20 mouse cellular contexts compared by ENCODE assay signal in the genomic region with DNA sequence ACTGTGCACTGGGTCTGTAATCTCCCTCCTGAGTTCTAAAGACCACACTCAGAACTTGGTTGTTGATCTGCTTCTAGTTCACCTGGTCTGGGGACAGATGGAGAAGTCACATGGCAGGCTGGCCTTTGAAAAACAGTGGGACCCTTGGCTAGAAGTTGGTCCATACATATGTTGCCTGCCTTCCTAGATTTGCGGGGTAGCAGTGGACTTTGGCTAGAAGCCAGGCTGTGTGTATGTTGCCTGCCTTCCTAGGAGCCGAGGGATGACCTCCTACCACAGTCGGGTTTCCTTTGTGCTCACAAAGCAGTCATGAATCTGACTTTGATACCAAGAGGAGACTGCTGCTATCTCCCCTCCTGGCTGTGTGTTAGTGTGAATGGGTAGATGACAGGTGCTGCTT. TPM values are rescaled to one million over a fixed set of nuclear protein-coding genes. Genes with fewer than 3 reads are reported as not detected.
A peak's percentile ranks its signal among the peaks of the same experiment; 100 is the strongest.
DNase-seq lines count a peak whose midpoint lies in the region; ATAC-seq lines count a peak whose summit lies in the region.
"Had no signal": no experiment of that assay in that cellular context is flagged by ENCODE, and none has a peak within 500 bp of the region (broad histone marks: within the 10 kb centered on the region; RNA-seq: fewer than 3 reads in every experiment).

No protein-coding gene starts in this region.

- no peak overlapping the region for H3K9ac ChIP-seq in heart, embryonic 12.5 days
- no peak overlapping the region for H3K9ac ChIP-seq in liver, embryonic 15.5 days
- H3K9ac ChIP-seq: forebrain, embryonic 15.5 days; hindbrain, embryonic 13.5 days; limb, embryonic 15.5 days; liver, postnatal 0 days had no signal

- WGBS in heart, embryonic 12.5 days, result 66% methylated on average over 3 of the region's 3 CpGs
- WGBS in liver, embryonic 15.5 days (ENCODE audit: insufficient replicate concordance), result 61% methylated on average over 3 of the region's 3 CpGs

- peaks cover 28% of the 10 kb centered on the region for H3K4me1 ChIP-seq in heart, embryonic 12.5 days (replicated peaks)
- peaks cover 4% of the 10 kb centered on the region; the same call in 1 of the 2 replicates for H3K4me1 ChIP-seq in liver, embryonic 15.5 days (replicated peaks)
- H3K4me1 ChIP-seq: forebrain, embryonic 15.5 days had no signal

- H3K27me3 ChIP-seq in heart, embryonic 12.5 days (replicated peaks), result no peaks in the 10 kb centered on the region
- 0 out of 2 replicates have a peak, but pooled peaks cover 3% of the 10 kb centered on the region for H3K27me3 ChIP-seq in liver, embryonic 15.5 days
- H3K27me3 ChIP-seq: forebrain, embryonic 15.5 days; hindbrain, embryonic 13.5 days; limb, embryonic 15.5 days had no signal

- no peak for ATAC-seq in heart, embryonic 12.5 days (ENCODE audit: insufficient number of reproducible peaks, low FRiP score)
- 0 out of 2 replicates have a peak, but pooled peaks have one; percentile 9 for ATAC-seq in liver, embryonic 15.5 days (ENCODE audit: insufficient read depth)
- ATAC-seq: forebrain, embryonic 15.5 days; midbrain, embryonic 16.5 days had no signal

- no peak overlapping the region for H3K4me3 ChIP-seq in heart, embryonic 12.5 days
- H3K4me3 ChIP-seq in liver, embryonic 15.5 days (replicated peaks), result no peak overlapping the region
- H3K4me3 ChIP-seq: forebrain, embryonic 15.5 days; hindbrain, embryonic 13.5 days; layer of hippocampus, adult 2 months; limb, embryonic 15.5 days; megakaryocyte, embryonic 14.5 days had no signal

- intact Hi-C loops in heart, postnatal 25 days (cut with DNase I), result no loop called here

- DNase-seq in heart, postnatal 25 days (ENCODE audit: low spot score), result no peak
- no peak for DNase-seq in liver
- DNase-seq in cerebellum, adult 9-10 months, result peak; percentile 54
- DNase-seq in lung, postnatal 36 days, result no peak
- no peak for DNase-seq in T-cell, adult 2 months (ENCODE audit: low spot score)
- DNase-seq: embryo, embryonic 11 days; kidney, adult 8-10 months; kidney, postnatal 14 days; layer of hippocampus, postnatal 36 days; liver, postnatal 0 days; lung, postnatal 14 days; thymus, adult 2 months had no signal

- no peaks in the 10 kb centered on the region for H3K9me3 ChIP-seq in heart, embryonic 12.5 days (replicated peaks)
- no peaks in the 10 kb centered on the region for H3K9me3 ChIP-seq in liver, embryonic 15.5 days (replicated peaks)
- H3K9me3 ChIP-seq: forebrain, embryonic 15.5 days; hindbrain, embryonic 13.5 days; limb, embryonic 15.5 days; megakaryocyte, embryonic 14.5 days had no signal

- no peak overlapping the region for H3K4me2 ChIP-seq in heart, embryonic 12.5 days
- no peak overlapping the region for H3K4me2 ChIP-seq in liver, embryonic 15.5 days
- H3K4me2 ChIP-seq: forebrain, embryonic 15.5 days; hindbrain, embryonic 13.5 days; limb, embryonic 15.5 days had no signal

- H3K36me3 ChIP-seq in heart, embryonic 12.5 days, result peaks cover 87% of the 10 kb centered on the region
- H3K36me3 ChIP-seq in liver, embryonic 15.5 days (replicated peaks), result no peaks in the 10 kb centered on the region

- H3K27ac ChIP-seq in heart, embryonic 12.5 days (ENCODE audit: poor library complexity, severe bottlenecking), result peak overlapping the region; percentile 8; the same call in 1 of the 2 replicates
- no peak overlapping the region for H3K27ac ChIP-seq in liver, embryonic 15.5 days (replicated peaks)
- H3K27ac ChIP-seq: forebrain, embryonic 15.5 days; hindbrain, embryonic 13.5 days; layer of hippocampus, adult 2 months had no signal

RNA-seq across cellular contexts. Expression of a gene that starts 41.3 kb away (rescaled TPM):
- 44.2 and 48.3 TPM in 2 replicates for polyA plus RNA-seq in heart, embryonic 12.5 days (2016; fragmentation: Nextera tagmentation; extraction: Ambion mirVana)
- total RNA-seq in heart, postnatal 25 days (2021), result 10 to 100 TPM; 36.2 to 78.2 TPM
- 0.93 and 0.98 TPM in 2 replicates for polyA plus RNA-seq in liver, embryonic 15.5 days (2015; fragmentation: Nextera tagmentation; extraction: Ambion mirVana)

RNA-seq across cellular contexts. Expression of a gene that starts 44.9 kb away (rescaled TPM):
- polyA plus RNA-seq in heart, embryonic 12.5 days (2016; fragmentation: Nextera tagmentation; extraction: Ambion mirVana), result 3.4 and 4.0 TPM in 2 replicates
- total RNA-seq in heart, postnatal 25 days (2021), result 1 to 10 TPM; 1.6 to 1.9 TPM
- 3.4 TPM in 2 replicates for polyA plus RNA-seq in liver, embryonic 15.5 days (2015; fragmentation: Nextera tagmentation; extraction: Ambion mirVana)

Comparison
In these comparisons a context has a peak if more than half of its experiments do, and no peak if none do; other contexts are left out.
1. RNA of a gene that starts 41.3 kb away (polyA plus RNA-seq): 44.2 to 48.3 TPM in heart, embryonic 12.5 days; 0.93 to 0.98 TPM in liver, embryonic 15.5 days; every median in the first group is over 10 times any median in the second.